Mouse (Mus musculus) gastrocnemius, postnatal 25 days (tissue): ENCODE measurements around the gene Wfdc12. TPM values are rescaled to one million over a fixed set of nuclear protein-coding genes. Genes with fewer than 3 reads are reported as not detected.
"Not testable (repeated sequence)": the region's sequence is repeated elsewhere in the genome, so short reads cannot be mapped to it uniquely, and the experiment has no call there.

Experiments used
- DNase-seq: peaks from one replicate; pipeline ENCODE4 v3.0.0; 2022
- long read RNA-seq, 2 experiments: library from polyadenylated mRNA; stranded (forward); transcript quantifications; one replicate each; pipeline ENCODE4 v2.0.0; 2021
- total RNA-seq, 2 experiments: library from RNA; stranded (reverse); gene quantifications; 1 replicate in 1 of 2; 2 replicates in 1 of 2; pipeline ENCODE4 v1.2.3; 2021

Gene Wfdc12
- total RNA-seq = not detected
- long read RNA-seq, experiment 1 = 0 reads
- long read RNA-seq, experiment 2 = 0 reads

DNA sequence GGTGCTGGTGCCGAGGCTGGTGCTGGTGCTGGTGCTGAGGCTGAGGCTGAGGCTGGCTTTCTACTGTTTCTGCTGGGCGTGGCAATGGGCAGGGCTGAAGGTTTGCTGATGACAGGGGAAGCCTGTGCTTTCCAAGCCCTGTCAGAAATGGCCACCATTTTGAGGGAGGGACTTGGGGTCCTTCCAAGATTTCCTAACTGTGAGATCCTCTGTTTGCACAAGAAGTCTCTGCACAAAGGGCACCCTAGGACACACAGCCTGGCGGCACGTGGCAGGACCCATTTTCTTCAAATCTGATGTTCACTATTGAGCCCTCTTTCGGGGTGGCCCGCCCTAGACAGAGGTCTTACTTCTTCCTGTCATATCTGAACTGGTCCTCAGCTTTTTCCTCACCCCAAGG, at the start of gene Wfdc12:
Gene Wfdc12, minus strand, starts transcription at position 33 of the 400 bp plus-strand sequence.
- no peak for DNase-seq

DNA sequence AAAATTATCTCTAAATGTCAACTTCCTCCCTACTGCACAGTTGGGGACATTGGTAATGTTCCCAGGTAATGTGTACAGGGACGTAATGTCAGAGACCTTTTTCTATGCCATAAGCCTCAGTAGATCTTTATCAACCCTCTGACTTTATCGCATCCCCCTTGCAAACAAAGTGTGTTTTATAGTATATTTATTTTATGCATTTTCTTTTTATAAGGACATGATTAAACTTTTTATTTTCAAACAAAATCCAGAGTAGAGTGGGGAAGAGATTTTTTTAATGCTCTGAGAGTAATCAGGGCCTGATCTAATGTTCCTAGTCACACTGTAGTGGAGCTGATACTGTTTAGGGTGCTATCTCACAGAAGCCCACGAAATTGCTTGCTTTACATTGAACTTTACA, 48.0 kb upstream of the Wfdc12 start, which contains the start of gene Svs2:
Gene Svs2, minus strand, starts transcription at position 101 of the 400 bp plus-strand sequence.
- no peak for DNase-seq

DNA sequence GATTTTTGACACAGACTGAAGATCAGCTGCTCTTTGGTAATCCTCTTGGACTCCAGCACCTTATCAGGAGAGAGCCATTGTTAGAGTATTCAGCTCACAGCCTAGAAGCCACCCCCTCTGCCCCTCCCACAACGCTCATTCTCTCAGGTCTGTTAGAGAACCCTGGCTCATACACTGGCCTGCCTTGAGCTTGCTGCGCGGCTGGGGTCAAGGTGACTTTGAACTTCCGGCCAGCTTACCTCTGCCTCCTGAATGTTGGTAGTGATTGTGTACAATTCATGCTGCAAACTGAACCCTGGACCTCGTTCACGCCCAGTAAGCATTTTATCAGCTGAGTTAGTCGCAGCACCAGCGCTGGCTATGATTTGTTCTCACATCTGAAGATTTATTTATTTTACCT, 42.3 kb upstream of the Wfdc12 start:
- no peak for DNase-seq

DNA sequence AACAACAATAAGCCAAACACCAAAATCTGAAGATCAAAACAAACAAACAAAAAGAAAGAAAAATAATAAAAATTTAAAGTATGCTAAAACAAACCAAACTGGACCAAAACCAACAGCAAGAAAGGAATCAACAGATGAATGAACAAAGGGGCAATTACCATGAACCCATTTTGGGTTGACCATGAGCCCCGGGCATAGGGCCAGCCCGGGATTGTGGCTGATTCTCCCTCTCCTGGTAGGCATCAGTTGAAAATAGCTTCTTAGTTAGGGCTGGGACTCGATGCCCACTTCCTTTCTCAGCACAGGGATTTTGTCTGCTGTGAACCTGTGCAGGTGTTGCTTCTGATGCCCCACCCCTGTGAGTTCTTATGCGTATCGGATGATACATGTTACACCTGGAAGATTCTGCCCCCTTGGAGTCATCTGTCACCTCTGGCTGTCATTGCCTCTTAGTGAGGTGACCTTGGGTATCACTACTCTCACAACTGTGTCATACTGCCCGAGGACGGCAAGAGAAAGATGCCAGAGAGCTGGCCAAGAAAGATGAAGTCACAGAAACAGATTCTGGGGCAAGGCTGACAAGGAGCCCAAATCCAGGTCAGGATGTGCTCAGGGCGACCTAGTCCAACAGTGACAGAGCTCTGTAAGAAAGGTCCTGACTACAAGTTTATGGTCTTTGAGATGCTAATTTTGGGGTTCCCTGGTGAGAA, 38.1 kb upstream of the Wfdc12 start:
- DNase-seq = no peak

DNA sequence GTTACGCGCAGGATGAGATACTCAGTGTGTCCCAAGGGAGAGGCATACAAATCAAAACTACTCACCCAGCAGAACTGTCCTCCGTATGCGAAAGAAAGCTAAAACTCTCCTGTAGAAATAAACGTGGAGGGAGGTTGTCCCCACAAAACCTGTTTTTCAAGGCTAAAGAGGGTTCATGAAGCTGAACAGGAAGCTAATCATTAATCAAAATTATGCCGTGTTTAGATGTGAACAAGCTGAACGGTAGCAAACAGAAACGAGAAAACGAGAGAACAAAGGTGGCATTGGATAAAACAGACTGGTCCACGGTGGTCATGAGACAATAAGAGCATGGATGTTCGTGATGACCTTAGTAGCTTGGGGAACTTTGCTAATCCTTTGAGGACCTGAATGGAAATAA, 31.1 kb upstream of the Wfdc12 start, which contains the start of gene Wfdc15b:
Gene Wfdc15b, minus strand, starts transcription at position 139 of the 400 bp plus-strand sequence.
- DNase-seq = no peak

DNA sequence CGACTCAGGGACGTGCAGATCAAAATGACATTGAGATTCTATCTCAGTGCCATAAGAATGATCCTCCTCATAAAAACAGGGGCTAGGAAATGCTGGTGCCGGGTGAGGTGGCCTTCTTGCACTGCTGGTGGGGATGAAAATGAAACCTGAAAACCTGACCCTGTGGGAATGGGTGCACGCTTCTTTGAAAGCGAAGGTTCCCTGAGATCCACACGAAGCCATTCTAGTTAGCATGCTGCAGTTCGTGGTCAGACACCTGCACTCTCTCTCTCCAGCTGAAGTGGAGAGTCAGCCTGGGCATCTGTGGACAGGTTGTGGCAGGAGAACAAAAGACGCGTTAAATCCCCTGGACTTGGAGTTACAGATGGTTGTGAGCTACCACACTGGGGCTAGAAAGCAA, 28.9 kb upstream of the Wfdc12 start:
- no peak for DNase-seq

DNA sequence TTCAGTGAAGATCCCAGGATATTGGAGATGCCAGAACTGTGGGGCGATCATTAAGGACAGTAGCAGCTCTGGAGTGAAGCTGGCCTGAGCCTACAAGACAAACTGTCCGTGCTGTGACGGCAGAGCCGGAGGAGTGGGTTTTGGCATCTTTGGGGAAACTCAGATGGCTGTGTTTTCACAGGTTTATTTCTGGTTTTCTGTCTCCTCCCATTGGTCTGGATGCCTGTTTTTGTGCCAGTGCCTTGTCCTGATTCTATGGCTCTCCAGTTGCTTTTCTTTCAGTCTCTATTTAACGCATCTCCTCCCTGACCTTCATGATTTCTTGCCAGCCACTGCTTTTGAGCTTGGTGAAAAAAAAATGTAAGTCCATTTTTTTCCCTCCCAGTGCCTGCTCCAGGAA, 22.3 kb upstream of the Wfdc12 start:
- no peak for DNase-seq

DNA sequence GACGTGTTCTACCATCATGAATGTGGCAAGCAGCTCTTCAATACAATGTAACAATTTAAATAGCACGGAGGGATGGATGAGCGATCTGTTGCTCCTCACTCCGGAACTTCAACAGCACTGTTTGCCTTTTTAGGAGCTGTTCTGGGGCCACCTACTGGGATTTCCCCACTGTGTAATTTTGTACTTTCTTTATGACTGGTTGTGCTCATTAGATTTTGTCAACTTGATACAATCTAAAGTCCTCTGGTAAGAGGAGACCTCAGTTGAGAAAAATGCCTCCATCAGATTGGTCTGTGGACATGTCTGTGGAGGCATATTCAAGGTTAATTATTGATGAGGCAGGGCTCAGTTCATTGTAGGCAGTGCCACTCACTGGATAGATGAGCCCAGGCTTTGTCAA, 20.5 kb upstream of the Wfdc12 start:
- no peak for DNase-seq

DNA sequence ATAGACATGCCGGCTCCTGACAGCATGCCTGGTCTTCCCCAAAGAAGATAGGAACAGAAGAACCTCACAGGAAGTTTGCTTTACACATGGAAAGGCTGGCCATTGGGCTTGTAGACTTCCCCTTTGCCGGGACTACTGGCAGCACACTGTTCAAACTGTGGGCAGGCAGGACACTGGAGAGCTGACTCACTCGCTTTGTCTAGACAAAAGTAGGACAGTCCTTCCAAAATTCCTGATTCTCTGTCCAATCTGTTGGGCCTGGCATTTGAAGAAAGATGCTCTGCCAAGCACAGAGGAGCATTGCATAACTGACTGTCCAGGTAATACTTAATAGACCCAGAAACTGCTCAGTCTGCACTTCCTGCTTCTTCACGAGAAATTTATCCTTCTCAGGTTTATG, 16.3 kb upstream of the Wfdc12 start:
- no peak for DNase-seq

DNA sequence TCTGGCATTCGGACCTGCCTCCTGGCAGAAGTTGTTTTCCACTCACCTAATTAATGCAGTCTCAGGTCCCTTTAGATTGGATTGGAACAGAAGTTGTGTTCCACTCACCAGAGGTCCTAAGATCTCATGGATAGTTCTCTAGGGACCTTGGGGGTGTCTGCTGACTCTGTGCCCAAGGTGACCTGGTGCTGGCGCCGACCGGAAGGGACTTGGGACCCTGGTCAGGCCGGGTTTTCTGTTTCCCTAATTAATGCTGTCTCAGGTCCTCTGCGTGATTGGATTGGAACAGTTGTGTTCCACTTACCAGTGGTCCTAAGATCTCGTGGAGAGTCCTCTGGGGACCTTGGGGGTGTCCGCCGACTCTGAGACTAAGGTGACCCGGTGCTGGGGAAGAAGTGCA, 15.6 kb upstream of the Wfdc12 start:
- not testable (repeated sequence) for DNase-seq

DNA sequence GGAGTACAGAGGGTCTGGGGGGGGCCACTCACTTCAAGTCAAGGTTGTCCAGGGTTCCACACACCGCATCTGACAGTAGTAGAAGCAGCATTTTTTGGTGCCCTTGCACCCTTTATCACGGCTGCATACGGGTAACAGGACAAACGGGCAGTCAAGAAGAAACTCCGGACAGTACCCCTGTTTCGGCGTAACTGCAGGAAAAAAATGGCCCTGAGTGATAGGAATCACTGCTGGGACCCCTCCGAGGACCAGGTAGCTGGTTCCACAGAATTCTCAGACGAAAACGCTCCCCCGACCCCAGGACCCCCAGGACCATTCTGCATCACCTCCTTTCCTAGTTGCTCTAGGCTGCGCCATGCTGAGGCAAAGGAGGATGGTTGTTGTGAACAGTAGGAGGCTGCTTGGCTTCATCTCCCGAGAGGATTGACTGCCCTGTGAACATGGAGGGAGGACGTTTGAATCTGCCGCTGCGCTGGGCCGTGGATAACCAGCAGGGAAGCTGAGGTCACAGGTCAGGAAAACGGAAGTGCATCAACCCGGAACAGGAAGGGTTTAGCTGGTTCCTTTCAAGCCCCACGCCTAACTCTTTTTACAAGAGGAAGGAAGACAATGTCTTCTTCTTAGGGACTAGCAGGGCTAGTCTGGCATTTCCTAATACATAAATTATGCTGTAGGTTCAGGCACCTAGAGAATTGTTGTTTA, 9.4 kb upstream of the Wfdc12 start, which contains the start of gene Wfdc15a:
Gene Wfdc15a, minus strand, starts transcription at position 505 of the 702 bp plus-strand sequence.
- no peak for DNase-seq

DNA sequence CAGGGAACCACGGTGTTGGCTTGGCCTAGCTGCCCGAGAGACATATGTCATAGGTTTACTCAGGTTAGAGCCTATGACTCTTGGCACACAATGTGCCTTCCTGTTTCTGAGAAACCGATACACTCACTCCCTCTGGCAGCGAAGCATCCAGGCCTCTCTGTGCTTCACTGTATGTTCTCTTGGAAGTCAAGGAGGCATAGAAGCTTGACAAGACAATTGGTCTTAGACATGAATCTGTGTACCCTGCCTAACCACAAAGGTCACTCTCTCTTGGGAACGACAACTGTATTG, 6.2 kb upstream of the Wfdc12 start:
- DNase-seq = no peak

DNA sequence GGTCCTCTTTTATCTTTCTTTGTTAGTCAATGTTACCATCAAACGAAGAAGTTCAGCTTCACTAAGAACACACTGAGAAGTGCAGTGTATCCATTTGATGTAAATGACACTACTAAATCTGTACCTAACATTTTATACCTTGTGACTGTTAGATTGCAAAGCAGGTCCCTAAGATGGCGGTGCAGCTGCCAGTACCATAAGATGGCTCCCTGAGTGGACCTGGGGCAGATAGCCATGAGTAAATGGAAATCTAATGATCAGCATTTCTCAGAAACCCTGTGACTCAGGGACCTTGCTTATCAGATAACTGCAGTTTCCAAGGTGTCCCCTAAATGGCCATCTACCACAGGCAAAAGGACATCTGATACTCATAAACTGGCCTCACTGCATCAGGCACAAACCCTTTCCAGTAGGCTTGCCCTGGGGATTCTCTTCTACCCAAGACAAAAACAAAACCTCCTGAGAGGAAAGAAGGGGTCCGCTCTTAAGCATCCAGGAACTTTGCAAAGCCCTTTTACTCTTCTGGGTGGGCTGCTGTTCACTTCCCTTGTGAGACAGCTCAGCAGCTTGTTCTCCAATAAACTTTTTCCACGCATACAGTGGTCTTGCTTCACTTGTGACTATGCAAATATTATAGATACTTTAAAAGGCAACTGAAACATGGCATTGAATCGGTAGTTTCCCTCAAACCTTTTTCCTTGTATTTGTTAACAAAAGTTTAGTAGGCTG, 5.7 kb upstream of the Wfdc12 start:
- DNase-seq = no peak

DNA sequence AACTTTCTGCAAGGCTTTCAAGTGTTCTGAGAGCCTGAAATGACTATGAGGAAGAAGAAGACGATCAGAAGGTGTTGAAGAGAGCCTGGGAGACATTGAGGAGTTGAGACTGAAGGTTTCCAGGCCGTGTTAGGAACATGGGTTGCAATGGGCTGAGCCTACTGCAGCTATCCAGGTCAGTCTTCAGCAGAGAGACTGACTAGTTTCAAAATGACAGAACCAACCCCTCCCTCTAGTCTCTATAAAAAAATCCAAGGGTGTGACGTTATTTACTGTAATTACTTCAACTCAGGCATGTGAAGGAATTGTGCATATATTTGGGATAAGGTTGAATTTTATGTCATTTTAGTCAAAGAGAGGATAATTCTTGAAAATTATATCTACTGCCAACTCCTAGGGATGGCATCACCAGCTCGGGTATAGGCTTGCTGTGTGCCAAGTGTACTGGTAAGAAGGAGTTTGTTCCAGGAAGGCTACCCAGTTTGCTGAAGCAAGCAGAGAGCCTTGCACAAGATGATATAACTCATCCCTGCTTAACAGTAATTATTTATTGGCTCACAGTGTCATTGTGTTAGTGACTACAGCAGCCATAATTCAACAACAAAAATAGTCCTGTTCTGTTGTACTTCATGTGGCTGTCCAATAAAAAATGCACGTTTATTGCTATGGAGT, 4.7 kb upstream of the Wfdc12 start:
- no peak for DNase-seq

DNA sequence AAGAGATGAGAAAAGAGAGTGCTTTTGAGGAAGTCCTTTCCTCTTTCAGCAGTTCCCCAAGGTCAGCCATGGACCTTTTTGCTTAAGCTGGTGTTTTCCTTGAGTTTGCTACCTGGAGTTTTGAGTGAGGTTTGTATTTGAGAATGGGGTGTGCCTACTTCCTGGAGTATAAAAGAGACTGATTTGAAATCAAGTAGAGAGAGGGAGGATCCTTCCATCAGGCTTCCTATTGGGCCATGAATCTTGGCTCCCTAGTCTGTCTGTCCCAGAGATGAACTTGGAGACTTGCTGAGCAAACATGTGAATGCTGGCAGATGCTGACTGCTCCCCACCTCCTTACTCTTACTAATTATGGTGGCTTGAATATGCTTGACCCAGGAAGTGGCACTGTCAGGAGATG, 1.9 kb upstream of the Wfdc12 start:
- no peak for DNase-seq

DNA sequence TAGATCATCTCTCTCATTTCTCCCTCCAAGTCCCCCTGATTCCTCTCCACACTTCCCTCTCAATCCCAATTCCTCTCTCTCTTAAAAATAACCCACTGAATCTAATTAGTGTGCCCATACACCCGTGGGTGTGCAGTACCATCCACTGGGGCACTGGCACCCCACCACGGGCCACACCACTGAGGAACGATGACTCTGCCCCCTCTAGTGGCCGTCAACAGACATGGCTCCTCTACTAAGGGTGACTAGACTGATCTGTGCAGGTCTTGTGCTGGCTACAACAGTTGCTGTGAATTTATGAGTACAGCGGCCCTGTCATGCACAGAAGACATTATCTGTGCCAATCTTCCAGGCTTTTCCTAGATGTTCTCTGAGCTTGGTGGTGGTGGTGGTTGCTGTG, 1.7 kb downstream of the Wfdc12 start:
- no peak for DNase-seq

DNA sequence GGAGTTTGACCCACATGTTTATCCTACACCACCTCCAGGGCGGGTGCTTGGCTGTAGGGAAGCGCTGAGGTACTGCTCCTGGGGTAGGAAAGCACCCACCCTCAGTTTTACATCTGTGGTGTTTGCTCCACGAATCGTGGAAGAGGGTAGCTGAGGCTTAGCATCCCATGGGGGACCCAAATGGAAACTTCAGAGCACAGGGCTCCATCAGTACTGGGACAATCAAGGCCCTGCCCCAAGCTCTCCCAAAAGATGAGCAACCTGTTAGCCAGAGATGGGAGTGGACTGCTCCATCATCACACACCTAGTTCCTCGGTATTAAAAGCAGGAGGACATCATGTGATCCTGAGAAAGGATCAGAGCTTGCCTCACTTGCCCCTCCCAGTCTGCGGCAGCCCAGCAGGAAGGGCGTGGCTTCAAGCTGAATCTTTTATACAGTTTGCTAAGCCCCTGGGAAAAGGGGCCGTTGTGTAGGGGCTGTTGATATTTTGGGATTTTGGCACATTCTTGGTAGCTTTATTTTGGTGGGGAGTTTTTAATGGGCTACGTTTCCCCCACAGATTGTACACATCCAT, 6.2 kb downstream of the Wfdc12 start:
- DNase-seq = no peak

DNA sequence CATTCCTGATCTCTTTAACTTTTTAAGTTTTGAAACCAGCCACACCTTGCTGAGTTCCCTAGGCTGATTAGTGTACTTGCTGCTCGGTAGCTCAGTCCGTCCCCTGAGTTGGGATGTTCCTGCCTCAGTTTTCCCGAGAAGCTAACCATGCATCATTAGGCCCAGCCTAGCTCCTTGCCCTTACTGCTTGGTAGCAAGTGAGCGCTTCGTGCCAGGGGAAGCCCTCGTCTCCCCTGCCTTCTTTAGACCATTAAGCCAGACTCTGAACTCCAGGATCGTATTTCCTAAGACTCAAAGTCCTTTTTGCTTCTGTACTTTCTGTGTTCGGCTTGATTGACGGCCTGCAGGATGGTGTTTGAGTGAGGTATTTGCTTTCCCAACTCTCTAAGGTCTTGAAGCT, 7.1 kb downstream of the Wfdc12 start:
- no peak for DNase-seq

DNA sequence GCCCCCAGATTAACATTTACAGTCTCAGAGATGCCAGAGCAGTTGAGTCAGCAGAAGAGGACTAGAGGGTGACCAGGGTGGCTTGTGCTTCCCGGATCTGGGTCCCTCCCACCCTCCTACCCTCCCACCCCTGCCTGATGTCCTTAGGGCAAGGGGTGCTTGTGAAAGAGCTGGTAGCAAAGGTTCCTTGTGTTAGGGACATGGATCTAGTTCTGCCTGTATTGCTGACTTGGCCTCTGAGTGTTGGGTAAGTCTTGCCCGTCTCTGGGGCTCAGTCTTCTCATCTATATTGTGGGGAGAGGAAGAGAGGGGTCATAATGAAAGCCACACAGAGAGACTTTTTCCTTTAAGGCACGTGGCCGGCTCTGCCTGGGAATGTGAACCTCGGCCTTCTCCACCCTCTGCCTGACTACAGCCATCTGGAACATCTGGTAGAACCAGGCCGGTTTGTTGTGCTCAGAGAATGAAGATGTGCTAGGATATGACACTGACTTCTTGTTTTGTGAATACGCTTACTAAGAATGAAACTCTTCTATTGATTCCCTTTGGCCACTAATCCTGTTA, 7.6 kb downstream of the Wfdc12 start, which contains the start of gene Wfdc5:
Gene Wfdc5, minus strand, starts transcription at position 51 of the 564 bp plus-strand sequence.
- no peak for DNase-seq

DNA sequence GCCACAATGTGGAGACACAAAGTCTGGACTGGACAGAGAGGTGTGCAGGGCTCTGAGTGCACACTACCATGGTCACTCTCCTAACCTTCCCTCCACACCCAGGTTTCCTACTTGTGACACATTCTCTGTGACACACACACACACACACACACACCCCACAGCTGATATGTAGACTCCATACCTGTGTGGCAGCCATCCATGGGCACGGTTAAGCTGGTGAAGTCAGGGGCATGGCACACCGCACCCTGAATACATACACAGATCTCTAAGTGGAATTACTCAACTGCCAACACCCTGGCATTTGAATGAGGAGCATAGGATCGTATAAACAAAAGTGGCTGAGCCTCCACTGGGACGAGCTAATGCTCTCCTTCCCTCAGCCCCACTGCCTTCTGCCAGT, 9.6 kb downstream of the Wfdc12 start:
- no peak for DNase-seq

DNA sequence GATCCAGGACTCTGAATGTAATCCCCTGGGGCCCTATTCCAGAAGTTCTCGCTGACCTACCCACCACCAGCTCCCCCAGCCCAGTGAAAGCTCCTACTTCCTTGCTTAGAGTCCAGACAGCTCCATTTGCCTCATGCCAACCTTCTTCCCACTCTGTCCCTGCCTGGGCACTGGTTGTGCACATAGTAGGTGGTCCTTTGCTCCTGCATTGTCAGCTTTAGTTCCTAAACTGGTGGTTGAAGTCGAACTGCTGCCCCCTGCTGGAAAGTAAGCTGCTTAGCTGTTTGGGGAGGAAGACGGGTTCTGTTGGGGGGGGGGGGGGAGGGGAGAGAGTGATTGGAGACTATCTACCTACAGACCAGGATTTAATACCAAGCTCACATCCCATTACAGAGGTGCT, 10.3 kb downstream of the Wfdc12 start:
- no peak for DNase-seq

DNA sequence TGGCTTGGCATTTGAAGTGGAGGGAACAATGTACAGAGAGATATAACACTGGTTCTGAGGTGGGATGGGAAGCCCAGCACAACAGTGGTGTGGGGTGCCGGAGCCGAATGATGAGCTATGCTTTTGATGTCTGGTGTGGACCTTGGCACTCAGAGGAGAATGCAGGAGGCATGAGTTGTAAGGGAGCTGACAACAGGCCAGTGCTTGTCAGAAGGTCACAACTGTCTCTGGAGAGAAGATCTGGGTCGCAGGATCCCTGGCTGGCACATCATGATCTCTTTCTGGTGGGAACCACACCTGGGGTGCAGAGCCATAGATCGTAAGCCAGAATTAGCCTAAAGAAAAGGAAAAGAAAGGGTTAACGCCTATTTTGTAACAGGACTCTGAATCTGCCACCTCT, 12.6 kb downstream of the Wfdc12 start:
- no peak for DNase-seq
